Mouse (Mus musculus) thymus, adult 2 months (tissue): ENCODE measurements around the gene Scp2. TPM values are rescaled to one million over a fixed set of nuclear protein-coding genes. Genes with fewer than 3 reads are reported as not detected.
"Not testable (repeated sequence)": the region's sequence is repeated elsewhere in the genome, so short reads cannot be mapped to it uniquely, and the experiment has no call there.

ENCODE experiments used
- DNase-seq: peaks from one replicate; pipeline ENCODE4 v3.0.0; 2021
- H3K27ac ChIP-seq: fragments of 200-500 bp; 2 replicates; pipeline ENCODE4 v1.5.1; 2012; ENCODE audit warnings: low read length, control low read depth; ENCODE audit not compliant: control insufficient read depth, insufficient read depth
- H3K27me3 ChIP-seq: fragments of 200-500 bp; 2 replicates; pipeline ENCODE4 v1.6.1; 2012; ENCODE audit warnings: mild to moderate bottlenecking, low read length, moderate library complexity, mixed read lengths; ENCODE audit not compliant: control insufficient read depth, insufficient read depth
- H3K36me3 ChIP-seq: fragments of 200-500 bp; 2 replicates; pipeline ENCODE4 v1.6.1; 2012; ENCODE audit warnings: mild to moderate bottlenecking, low read length, moderate library complexity; ENCODE audit not compliant: control insufficient read depth, insufficient read depth
- H3K4me1 ChIP-seq: fragments of 200-500 bp; replicated peaks from 2 replicates; pipeline ENCODE4 v1.6.1; 2012; ENCODE audit warnings: low read length; ENCODE audit not compliant: control insufficient read depth, insufficient read depth
- H3K4me3 ChIP-seq: fragments of 200-500 bp; 2 replicates; pipeline ENCODE4 v1.5.1; 2012; ENCODE audit warnings: mild to moderate bottlenecking, low read length, control low read depth, moderate library complexity; ENCODE audit not compliant: control insufficient read depth, insufficient read depth
- CTCF ChIP-seq: fragments of 200-500 bp; IDR thresholded peaks from 2 replicates; pipeline ENCODE4 v1.5.1; 2012; ENCODE audit warnings: mild to moderate bottlenecking, control low read depth, low read length, moderate library complexity, borderline replicate concordance; ENCODE audit not compliant: control insufficient read depth, poor library complexity, insufficient read depth; ENCODE audit errors: extremely low read depth
- POLR2A ChIP-seq: fragments of 200-500 bp; IDR thresholded peaks from 2 replicates; pipeline ENCODE4 v1.6.1; 2012; ENCODE audit warnings: mild to moderate bottlenecking, low read length, control low read depth, moderate library complexity; ENCODE audit not compliant: control insufficient read depth, poor library complexity, insufficient read depth; ENCODE audit errors: extremely low read depth
- WGBS: fragments of 180-500 bp; shearing (Covaris S2); methylation state at CpG from one replicate; pipeline ENCODE4 v1.1.7; 2018; 5-methylcytosine and 5-hydroxymethylcytosine counted together
- polyA plus RNA-seq: library from polyadenylated mRNA; depleted of rRNA; stranded (reverse); fragments of >200 nt; gene quantifications from 2 replicates; pipeline ENCODE4 v1.2.3, GENCODE M21; 2012

Gene Scp2
- polyA plus RNA-seq, 1 experiment, result 103 TPM

DNA sequence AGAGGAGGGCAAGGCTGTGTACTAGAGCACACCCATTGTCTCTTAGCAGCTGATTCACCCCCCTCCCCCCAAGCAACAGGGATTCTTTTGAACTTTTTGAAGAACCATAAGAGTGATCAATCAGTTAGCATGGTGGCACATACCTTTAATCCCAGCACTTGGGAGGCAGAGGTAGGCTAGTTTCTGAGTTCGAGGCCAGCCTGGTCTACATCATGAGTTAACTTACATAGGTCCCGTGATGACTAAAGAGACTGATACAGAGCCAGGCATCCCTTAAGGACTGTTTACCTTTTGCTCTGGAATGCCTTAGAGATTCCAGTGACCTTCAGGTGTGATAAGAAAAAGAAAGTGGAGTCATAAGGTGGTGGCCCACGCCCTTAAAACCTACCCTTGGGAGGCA lies 18.5 kb upstream of the Scp2 start:
- H3K36me3 ChIP-seq, result no peaks in the 10 kb centered on the region
- no peak for TF ChIP-seq CTCF
- no peak for TF ChIP-seq POLR2A
- WGBS, result 91% methylated on average over 3 of the region's 3 CpGs
- H3K27ac ChIP-seq, result no peak overlapping the region
- no peaks in the 10 kb centered on the region; the same call in 1 of the 2 replicates for H3K27me3 ChIP-seq
- no peak overlapping the region for H3K4me3 ChIP-seq
- DNase-seq, result no peak
- H3K4me1 ChIP-seq, result peaks cover 4% of the 10 kb centered on the region

DNA sequence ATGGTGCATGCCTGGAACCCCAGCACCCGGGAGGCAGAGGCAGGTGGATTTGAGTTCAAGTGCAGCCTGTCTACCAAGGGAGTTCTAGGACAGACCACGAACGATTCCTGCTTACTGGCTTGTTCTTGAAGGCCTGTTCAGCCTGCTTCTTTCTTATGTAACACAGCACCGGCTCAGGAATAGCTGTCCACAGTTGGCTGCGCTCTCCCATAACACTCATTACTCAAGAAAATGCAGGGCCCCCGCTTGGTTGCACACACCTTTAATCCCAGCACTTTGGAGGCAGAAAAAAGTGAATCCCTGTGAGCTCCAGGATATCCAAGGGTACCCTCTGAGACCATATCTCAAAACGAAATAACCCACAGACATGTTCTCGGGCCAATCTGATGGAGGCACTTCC lies 17.1 kb upstream of the Scp2 start:
- peaks cover 4% of the 10 kb centered on the region for H3K4me1 ChIP-seq
- WGBS, result 94% methylated on average over 8 of the region's 8 CpGs
- H3K4me3 ChIP-seq, result no peak overlapping the region
- no peaks in the 10 kb centered on the region for H3K36me3 ChIP-seq
- no peak for DNase-seq
- H3K27me3 ChIP-seq, result no peaks in the 10 kb centered on the region; the same call in 1 of the 2 replicates
- TF ChIP-seq CTCF, result no peak
- no peak for TF ChIP-seq POLR2A
- H3K27ac ChIP-seq, result no peak overlapping the region

DNA sequence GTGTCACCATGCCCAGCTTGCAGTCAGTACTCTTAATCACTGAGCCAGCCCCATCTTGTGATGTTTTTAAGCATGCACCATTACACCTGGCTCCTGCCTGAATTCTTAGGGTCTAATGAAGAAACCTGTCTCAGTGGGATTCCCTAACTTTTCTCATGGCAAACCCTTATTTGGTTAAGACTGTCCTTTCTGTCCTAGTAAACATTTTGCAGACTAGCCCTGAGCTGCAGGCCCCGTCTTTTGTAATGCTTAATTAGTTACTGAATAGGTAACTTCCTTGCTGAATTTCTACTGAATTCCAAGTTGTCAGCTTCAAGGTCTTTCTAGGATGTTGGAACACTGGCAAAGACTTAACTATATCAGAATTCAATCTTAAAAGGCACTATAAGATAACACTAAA lies 10.3 kb upstream of the Scp2 start:
- not testable (repeated sequence) for DNase-seq, H3K27me3 ChIP-seq, H3K4me1 ChIP-seq, H3K36me3 ChIP-seq, H3K4me3 ChIP-seq, H3K27ac ChIP-seq
- 92% methylated on average over 1 of the region's 1 CpGs for WGBS

DNA sequence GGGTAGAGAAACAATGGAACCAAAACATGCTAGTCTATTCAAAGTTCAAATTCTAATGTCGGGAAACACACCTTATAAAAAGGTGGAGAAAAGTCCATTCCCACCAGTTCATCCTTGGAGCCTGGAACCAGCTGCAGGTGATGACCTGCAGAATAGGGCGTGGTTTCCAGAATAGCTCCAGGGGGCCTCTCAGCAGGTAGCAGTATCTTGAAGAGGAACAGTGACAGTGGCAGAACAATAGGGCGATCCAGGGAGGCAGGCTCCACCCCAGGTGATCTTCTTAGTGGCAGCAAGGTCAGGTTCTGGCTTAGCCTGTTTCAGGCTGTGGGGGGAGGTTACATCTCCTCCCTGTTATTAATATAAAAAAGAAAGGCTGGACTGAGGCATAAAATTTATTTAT lies 756 bp upstream of the Scp2 start:
- H3K4me3 ChIP-seq, H3K27ac ChIP-seq, DNase-seq, H3K36me3 ChIP-seq, H3K4me1 ChIP-seq, H3K27me3 ChIP-seq: not testable (repeated sequence)
- 76% methylated on average over 3 of the region's 3 CpGs for WGBS

DNA sequence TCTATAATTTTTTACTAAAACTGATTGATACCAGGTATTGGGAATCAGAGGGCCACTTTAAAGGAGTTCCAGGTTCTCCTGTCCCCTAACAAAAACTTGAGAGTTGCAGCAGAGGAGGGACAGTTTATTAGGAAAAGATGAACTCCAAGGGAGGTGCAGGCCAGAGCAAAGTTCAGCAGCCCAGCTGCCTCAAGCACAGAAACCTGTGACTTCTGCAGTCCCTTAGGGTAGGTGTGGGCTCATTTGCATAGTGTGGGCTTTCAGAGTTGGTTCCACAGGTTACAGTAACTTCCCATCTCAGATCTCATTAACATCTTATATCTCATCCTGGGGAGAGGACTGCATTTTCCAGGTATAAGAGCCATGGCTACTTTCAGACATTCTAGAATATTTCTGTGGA lies 1.0 kb downstream of the Scp2 start:
- no peak for DNase-seq
- Histone ChIP-seq H3K4me1 (no peaks in the 10 kb centered on the region), H3K27me3 (no peaks in the 10 kb centered on the region), H3K4me3 (no peak overlapping the region), H3K27ac (no peak overlapping the region), H3K36me3 (no peaks in the 10 kb centered on the region)
- TF ChIP-seq CTCF (no peak), POLR2A (no peak)

DNA sequence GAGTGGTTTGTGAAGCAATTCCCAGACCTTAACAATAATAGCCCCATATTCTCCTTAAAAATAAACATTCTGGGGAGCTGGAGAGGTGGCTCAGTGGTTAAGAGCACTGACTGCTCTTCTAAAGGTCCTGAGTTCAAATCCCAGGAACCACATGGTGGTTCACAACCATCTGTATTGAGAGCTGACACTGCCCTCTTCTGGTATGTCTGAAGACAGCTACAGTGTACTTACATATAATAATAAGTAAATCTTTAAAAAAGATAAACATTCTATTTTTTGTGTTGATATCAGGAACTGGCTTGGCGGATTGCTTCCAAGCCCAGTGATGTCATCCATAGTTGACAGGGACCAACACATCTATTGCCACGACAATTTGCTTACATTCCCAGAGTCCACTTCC lies 1.6 kb downstream of the Scp2 start:
- H3K4me1 ChIP-seq, H3K27ac ChIP-seq, H3K27me3 ChIP-seq, H3K4me3 ChIP-seq, DNase-seq, H3K36me3 ChIP-seq: not testable (repeated sequence)
- 89% methylated on average over 2 of the region's 2 CpGs for WGBS

DNA sequence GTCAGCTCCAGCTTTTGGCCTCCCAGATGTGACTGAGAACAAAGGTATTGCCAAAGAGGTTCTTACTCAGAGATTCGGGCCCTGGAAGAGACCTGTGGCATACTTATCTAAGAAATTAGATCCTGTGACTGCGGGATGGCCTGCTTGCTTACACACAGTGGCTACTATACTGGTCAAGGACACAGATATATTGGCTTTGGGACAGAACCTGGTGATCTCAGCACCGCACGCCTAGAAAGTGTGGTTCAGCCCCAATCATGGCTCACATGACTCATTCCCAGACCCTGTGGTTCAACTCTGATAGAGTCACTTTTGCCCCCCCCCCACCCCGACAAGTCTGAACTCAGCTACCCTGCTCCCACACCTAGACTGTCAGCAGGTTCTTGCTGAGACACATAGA lies 7.9 kb downstream of the Scp2 start:
- TF ChIP-seq POLR2A, result no peak
- no peak for TF ChIP-seq CTCF
- Histone ChIP-seq H3K27ac (no peak overlapping the region), H3K27me3 (no peaks in the 10 kb centered on the region), H3K4me1 (no peaks in the 10 kb centered on the region), H3K36me3 (no peaks in the 10 kb centered on the region), H3K4me3 (no peak overlapping the region)
- no peak for DNase-seq
- WGBS, result 91% methylated on average over 5 of the region's 5 CpGs

DNA sequence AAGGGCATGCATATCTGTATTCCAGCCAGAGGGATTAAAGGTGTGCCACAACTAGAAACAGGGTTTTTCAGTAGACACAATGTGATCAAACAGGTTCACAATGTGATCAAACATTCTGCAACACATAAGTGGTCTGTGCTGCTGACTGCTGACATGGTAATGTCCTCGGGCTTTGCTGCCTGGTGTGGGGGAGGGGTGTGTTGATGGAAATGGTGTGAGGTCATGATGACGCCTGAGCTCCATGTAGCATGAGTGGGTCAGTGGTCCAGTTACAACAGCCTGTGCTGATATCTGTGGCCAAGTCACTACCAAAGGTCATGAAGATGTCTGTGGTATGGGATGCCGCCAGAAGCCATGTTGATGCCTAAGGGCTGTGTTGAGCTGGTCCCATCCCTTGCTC lies 14.3 kb downstream of the Scp2 start:
- DNase-seq, result no peak
- TF ChIP-seq POLR2A (no peak), CTCF (no peak)
- Histone ChIP-seq H3K36me3 (no peaks in the 10 kb centered on the region), H3K4me3 (no peak overlapping the region), H3K27ac (no peak overlapping the region), H3K27me3 (no peaks in the 10 kb centered on the region), H3K4me1 (no peaks in the 10 kb centered on the region)
- WGBS, result 95% methylated on average over 3 of the region's 3 CpGs
